ENCODE assay signal across 10 mouse cellular contexts in the genomic region with DNA sequence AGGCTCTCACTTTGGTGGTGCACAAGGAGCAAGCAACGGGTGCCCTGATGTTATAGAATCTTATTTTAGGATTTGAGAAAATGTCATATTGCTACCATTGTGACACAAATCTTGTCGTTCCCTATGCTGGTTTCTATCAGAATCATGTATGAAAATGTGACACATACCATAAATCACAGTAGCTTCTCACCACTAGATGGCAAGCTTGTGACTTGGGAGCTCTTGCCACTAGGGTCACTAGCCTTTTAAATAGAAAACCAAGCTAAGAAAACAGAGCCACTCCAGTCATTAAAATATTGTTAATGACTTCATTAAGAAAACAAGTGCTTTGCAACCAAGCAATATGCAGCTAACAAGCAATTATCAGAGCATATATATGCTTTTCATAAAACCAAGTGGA.
DNase-seq lines count a peak whose midpoint lies in the region; ATAC-seq and TF ChIP-seq lines count a peak whose summit lies in the region.
"Had no signal": no experiment of that assay in that cellular context is flagged by ENCODE, and none has a peak within 500 bp of the region (broad histone marks: within the 10 kb centered on the region; RNA-seq: fewer than 3 reads in every experiment).

No protein-coding gene starts in this region.

- no peak for ATAC-seq in intestine, postnatal 0 days
- ATAC-seq in intestine, embryonic 16.5 days, result no peak

- TF ChIP-seq EP300 in CH12.LX (IDR thresholded peaks at IDR 0.05; ENCODE audit: low read length), result no peak

- H3K4me2 ChIP-seq in intestine, postnatal 0 days (replicated peaks; ENCODE audit: low read depth), result no peak overlapping the region
- no peak overlapping the region for H3K4me2 ChIP-seq in intestine, embryonic 16.5 days (ENCODE audit: low read depth, low read length)
- no peak overlapping the region for H3K4me2 ChIP-seq in CH12.LX (ENCODE audit: insufficient read depth, low read depth, poor library complexity, severe bottlenecking)
- H3K4me2 ChIP-seq: stomach, embryonic 15.5 days had no signal

- no peaks in the 10 kb centered on the region for H3K79me2 ChIP-seq in CH12.LX (replicated peaks; ENCODE audit: control insufficient read depth, extremely low read depth, insufficient read depth, poor library complexity, severe bottlenecking)

- no peaks in the 10 kb centered on the region for H3K9me3 ChIP-seq in intestine, postnatal 0 days (ENCODE audit: control insufficient read depth)
- no peaks in the 10 kb centered on the region for H3K9me3 ChIP-seq in intestine, embryonic 16.5 days (ENCODE audit: control insufficient read depth, low read length)
- H3K9me3 ChIP-seq in CH12.LX (replicated peaks; ENCODE audit: low read length), result no peaks in the 10 kb centered on the region
- H3K9me3 ChIP-seq: stomach, embryonic 15.5 days had no signal

- H3K27ac ChIP-seq in intestine, postnatal 0 days (ENCODE audit: low read depth, low read length), result no peak overlapping the region
- no peak overlapping the region for H3K27ac ChIP-seq in intestine, embryonic 16.5 days (ENCODE audit: low read length)
- H3K27ac ChIP-seq in CH12.LX (ENCODE audit: insufficient read depth, low read depth), result no peak overlapping the region
- H3K27ac ChIP-seq: stomach, embryonic 15.5 days had no signal

- no peak for TF ChIP-seq POLR2A in CH12.LX (IDR thresholded peaks at IDR 0.05; ENCODE audit: low read depth, low read length)

- DNase-seq in 416B (ENCODE audit: low read depth) (peak; percentile 39), CH12.LX (ENCODE audit: extremely low read depth) (peak; percentile 45), MN1 (ENCODE audit: low spot score) (no peak)
- DNase-seq in forelimb bud, embryonic 11.5 days (ENCODE audit: low read depth, low spot score), result peak; percentile 9
- no peak for DNase-seq in left cerebral cortex, adult 11 months (ENCODE audit: low spot score)
- DNase-seq in adrenal gland, postnatal 14 days, result no peak
- DNase-seq: cerebellum, postnatal 36 days had no signal

- TF ChIP-seq RAD21 in CH12.LX (IDR thresholded peaks at IDR 0.05; ENCODE audit: low read depth, low read length), result peak; percentile 49

- in situ Hi-C loops in CH12.LX (cut with MboI; ENCODE audit: low pct_ligation_motif_present, low pct_unique_long_range_greater_than_20kb, low sequenced_read_pairs), result no loop called here

- H3K4me3 ChIP-seq in intestine, postnatal 0 days (ENCODE audit: low read depth, low read length), result no peak overlapping the region
- no peak overlapping the region for H3K4me3 ChIP-seq in intestine, embryonic 16.5 days (ENCODE audit: low read length)
- H3K4me3 ChIP-seq in CH12.LX (replicated peaks in 1 of 3; ENCODE audit: low read depth in 2 of 3, low read length in 2 of 3, poor library complexity in 1 of 3), result no peak overlapping the region
- H3K4me3 ChIP-seq: stomach, embryonic 15.5 days had no signal

- H3K27me3 ChIP-seq in intestine, postnatal 0 days (replicated peaks; ENCODE audit: control insufficient read depth, insufficient read depth, low read length), result no peaks in the 10 kb centered on the region
- no peaks in the 10 kb centered on the region for H3K27me3 ChIP-seq in intestine, embryonic 16.5 days (replicated peaks; ENCODE audit: control insufficient read depth, insufficient read depth, low read length)
- H3K27me3 ChIP-seq in CH12.LX (replicated peaks), result no peaks in the 10 kb centered on the region
- H3K27me3 ChIP-seq: stomach, embryonic 15.5 days had no signal

- H3K36me3 ChIP-seq in intestine, postnatal 0 days (ENCODE audit: control insufficient read depth, insufficient read depth), result no peaks in the 10 kb centered on the region
- H3K36me3 ChIP-seq in intestine, embryonic 16.5 days (ENCODE audit: control insufficient read depth, insufficient read depth, low read length), result no peaks in the 10 kb centered on the region
- no peaks in the 10 kb centered on the region for H3K36me3 ChIP-seq in CH12.LX (replicated peaks in 1 of 2; ENCODE audit: control insufficient read depth in 1 of 2, insufficient read depth in 1 of 2, low read length in 1 of 2)
- H3K36me3 ChIP-seq: stomach, embryonic 15.5 days had no signal

- H3K9ac ChIP-seq in intestine, postnatal 0 days (ENCODE audit: low read depth, low read length), result no peak overlapping the region
- H3K9ac ChIP-seq in intestine, embryonic 16.5 days (ENCODE audit: low read depth, low read length), result no peak overlapping the region
- H3K9ac ChIP-seq in CH12.LX (ENCODE audit: insufficient read depth, low read depth), result no peak overlapping the region
- H3K9ac ChIP-seq: stomach, embryonic 15.5 days had no signal

- peak; percentile 73 for TF ChIP-seq CTCF in intestine, postnatal 0 days (IDR thresholded peaks at IDR 0.05; ENCODE audit: low read depth)
- TF ChIP-seq CTCF in CH12.LX (conservative IDR thresholded peaks at IDR 0.05 in 1 of 2, IDR thresholded peaks at IDR 0.05 in 1 of 2; ENCODE audit: low read depth in 2 of 2, low read length in 2 of 2), result peak; percentile 11 to 51; a peak in 2 of 4 replicates

- dilution Hi-C loops in CH12.LX (cut with MboI; ENCODE audit: extremely low pct_ligation_motif_present, extremely low pct_unique_long_range_greater_than_20kb, low sequenced_read_pairs), result no loop called here

- no peaks in the 10 kb centered on the region for H3K4me1 ChIP-seq in intestine, postnatal 0 days (replicated peaks; ENCODE audit: control insufficient read depth, insufficient read depth, low read length)
- no peaks in the 10 kb centered on the region for H3K4me1 ChIP-seq in intestine, embryonic 16.5 days (ENCODE audit: control insufficient read depth, insufficient read depth, low read length)
- H3K4me1 ChIP-seq in CH12.LX (ENCODE audit: control insufficient read depth in 1 of 2, insufficient read depth in 2 of 2), result no peaks in the 10 kb centered on the region
- H3K4me1 ChIP-seq: stomach, embryonic 15.5 days had no signal

- 80% methylated on average over 2 of the region's 2 CpGs for WGBS in intestine, postnatal 0 days
- WGBS in intestine, embryonic 16.5 days, result 76% methylated on average over 2 of the region's 2 CpGs

TF ChIP-seq in CH12.LX, 34 proteins besides CTCF, POLR2A, EP300 and RAD21:
- TF ChIP-seq SMC3 (IDR thresholded peaks at IDR 0.05; ENCODE audit: low read depth, low read length), result peak; percentile 32; the same call in 1 of the 2 replicates
- TF ChIP-seq ZNF384 (IDR thresholded peaks at IDR 0.05; ENCODE audit: low read depth, low read length), result no peak

Comparison
In these comparisons a context has a peak if more than half of its experiments do, and no peak if none do; other contexts are left out.
1. DNase-seq: peak in 416B (single experiment), CH12.LX (single experiment) and forelimb bud, embryonic 11.5 days (single experiment); none in MN1 (single experiment), left cerebral cortex, adult 11 months (single experiment) and adrenal gland, postnatal 14 days (single experiment).